Mouse (Mus musculus) MEL (cell line): ENCODE data around the gene Ctsa. TPM values are rescaled to one million over a fixed set of nuclear protein-coding genes. Genes with fewer than 3 reads are reported as not detected.

ENCODE experiments used
- DNase-seq: peaks from one replicate; pipeline ENCODE4 v3.0.0; 2011; ENCODE audit warnings: low read depth, low spot score
- H3K27ac ChIP-seq: 2 replicates; pipeline ENCODE4 v1.5.1; 2012; ENCODE audit warnings: low read depth, mild to moderate bottlenecking, control low read depth, low read length, moderate library complexity; ENCODE audit not compliant: control insufficient read depth
- H3K27me3 ChIP-seq, 2 experiments: fragments of 150-350 bp in 1 of 2; sonication (generic) in 1 of 2; 2 replicates each; pipeline ENCODE4 v1.6.1; 2012; ENCODE audit warnings: low read length in 2 of 2, mild to moderate bottlenecking in 2 of 2, improper control_type of control experiment in 1 of 2, moderate library complexity in 1 of 2; ENCODE audit not compliant: insufficient read depth in 2 of 2, control insufficient read depth in 1 of 2
- H3K36me3 ChIP-seq, 2 experiments: 2 replicates each; pipeline ENCODE4 v1.6.1; 2012 to 2014; ENCODE audit warnings: low read length in 2 of 2, improper control_type of control experiment in 1 of 2, inconsistent platforms in 1 of 2, mild to moderate bottlenecking in 1 of 2; ENCODE audit not compliant: insufficient read depth in 2 of 2, control insufficient read depth in 1 of 2
- H3K4me1 ChIP-seq, 2 experiments: fragments of 150-350 bp in 1 of 2; sonication (generic) in 1 of 2; 2 replicates each; pipeline ENCODE4 v1.6.1; 2012; ENCODE audit warnings: low read length in 2 of 2, improper control_type of control experiment in 1 of 2, mild to moderate bottlenecking in 1 of 2; ENCODE audit not compliant: insufficient read depth in 2 of 2, control insufficient read depth in 1 of 2
- H3K4me3 ChIP-seq, 2 experiments: fragments of 150-350 bp in 1 of 2; sonication (generic) in 1 of 2; 2 replicates each; pipeline ENCODE4 v1.5.1; 2012; ENCODE audit warnings: low read depth in 2 of 2, low read length in 2 of 2, mild to moderate bottlenecking in 2 of 2, moderate library complexity in 2 of 2, control low read depth in 1 of 2, improper control_type of control experiment in 1 of 2; ENCODE audit not compliant: control insufficient read depth in 1 of 2, insufficient read depth in 1 of 2
- H3K79me2 ChIP-seq: 2 replicates; pipeline ENCODE4 v1.6.1; 2012; ENCODE audit warnings: mild to moderate bottlenecking, low read length, moderate library complexity; ENCODE audit not compliant: control insufficient read depth, poor library complexity, insufficient read depth
- H3K9ac ChIP-seq: 2 replicates; pipeline ENCODE4 v1.6.1; 2012; ENCODE audit warnings: low read depth, mild to moderate bottlenecking, control low read depth, low read length, moderate library complexity; ENCODE audit not compliant: control insufficient read depth, poor library complexity, severe bottlenecking
- H3K9me3 ChIP-seq: fragments of 150-350 bp; sonication (generic); replicated peaks from 2 replicates; pipeline ENCODE4 v1.6.1; 2012; ENCODE audit warnings: mild to moderate bottlenecking, low read length, improper control_type of control experiment, moderate library complexity; ENCODE audit not compliant: insufficient read depth
- BHLHE40 ChIP-seq: IDR thresholded peaks from 2 replicates; pipeline ENCODE4 v1.6.1; 2012; ENCODE audit warnings: low read depth, mild to moderate bottlenecking, inconsistent platforms, low read length, improper control_type of control experiment, borderline replicate concordance
- CHD1 ChIP-seq: IDR thresholded peaks from 2 replicates; pipeline ENCODE4 v1.6.1; 2012; ENCODE audit warnings: low read depth, mild to moderate bottlenecking, inconsistent platforms, low read length, improper control_type of control experiment
- CHD2 ChIP-seq: IDR thresholded peaks from 2 replicates; pipeline ENCODE4 v1.6.1; 2011; ENCODE audit warnings: low read length, improper control_type of control experiment
- CTCF ChIP-seq, 3 experiments: IDR thresholded peaks in 2 of 3; conservative IDR thresholded peaks in 1 of 3; 2 replicates each; pipeline ENCODE4 v1.5.1; 2011 to 2012; ENCODE audit warnings: low read length in 3 of 3, low read depth in 2 of 3, mild to moderate bottlenecking in 2 of 3, improper control_type of control experiment in 1 of 3, inconsistent platforms in 1 of 3, mixed read lengths in 1 of 3, moderate library complexity in 1 of 3; ENCODE audit not compliant: control insufficient read depth in 1 of 3, insufficient read depth in 1 of 3, poor library complexity in 1 of 3, severe bottlenecking in 1 of 3
- E2F4 ChIP-seq: IDR thresholded peaks from 2 replicates; pipeline ENCODE4 v1.6.1; 2011; ENCODE audit warnings: low read depth, low read length, improper control_type of control experiment, borderline replicate concordance
- ELF1 ChIP-seq: IDR thresholded peaks from 2 replicates; pipeline ENCODE4 v1.6.1; 2014; ENCODE audit warnings: low read depth, mild to moderate bottlenecking, inconsistent platforms, low read length, improper control_type of control experiment, moderate library complexity
- EP300 ChIP-seq, 2 experiments: IDR thresholded peaks; 2 replicates each; pipeline ENCODE4 v1.6.1; 2011; ENCODE audit warnings: improper control_type of control experiment in 2 of 2, low read length in 2 of 2, low read depth in 1 of 2, mild to moderate bottlenecking in 1 of 2
- ETS1 ChIP-seq: IDR thresholded peaks from 2 replicates; pipeline ENCODE4 v1.6.1; 2012; ENCODE audit warnings: low read depth, mild to moderate bottlenecking, inconsistent platforms, low read length, improper control_type of control experiment, moderate library complexity
- GABPA ChIP-seq: IDR thresholded peaks from 2 replicates; pipeline ENCODE4 v1.6.1; 2012; ENCODE audit warnings: low read depth, mild to moderate bottlenecking, inconsistent platforms, low read length, improper control_type of control experiment, moderate library complexity
- GATA1 ChIP-seq: IDR thresholded peaks from 2 replicates; pipeline ENCODE4 v1.6.1; 2011; ENCODE audit warnings: low read depth, low read length, improper control_type of control experiment
- JUND ChIP-seq: IDR thresholded peaks from 2 replicates; pipeline ENCODE4 v1.6.1; 2011; ENCODE audit warnings: low read depth, mild to moderate bottlenecking, improper control_type of control experiment, low read length
- KAT2A ChIP-seq: conservative IDR thresholded peaks from 2 replicates; pipeline ENCODE4 v1.6.1; 2012; ENCODE audit warnings: low read depth, low read length, improper control_type of control experiment, inconsistent platforms
- MAX ChIP-seq: IDR thresholded peaks from 2 replicates; pipeline ENCODE4 v1.6.1; 2011; ENCODE audit warnings: low read length, improper control_type of control experiment
- MAZ ChIP-seq: IDR thresholded peaks from 2 replicates; pipeline ENCODE4 v1.6.1; 2012; ENCODE audit warnings: low read depth, mild to moderate bottlenecking, inconsistent platforms, low read length, improper control_type of control experiment
- MEF2A ChIP-seq: IDR thresholded peaks from 2 replicates; pipeline ENCODE4 v1.6.1; 2014; ENCODE audit warnings: low read depth, mild to moderate bottlenecking, inconsistent platforms, low read length, improper control_type of control experiment; ENCODE audit not compliant: poor library complexity, insufficient replicate concordance, severe bottlenecking; ENCODE audit errors: extremely low read depth
- MXI1 ChIP-seq: IDR thresholded peaks from 2 replicates; pipeline ENCODE4 v1.6.1; 2011; ENCODE audit warnings: mild to moderate bottlenecking, low read depth, low read length, improper control_type of control experiment
- MYB ChIP-seq: IDR thresholded peaks from 2 replicates; pipeline ENCODE4 v1.6.1; 2011; ENCODE audit warnings: mild to moderate bottlenecking, low read depth, low read length, improper control_type of control experiment
- MYC ChIP-seq: IDR thresholded peaks from 2 replicates; pipeline ENCODE4 v1.6.1; 2011; ENCODE audit warnings: low read depth, mild to moderate bottlenecking, low read length, improper control_type of control experiment, moderate library complexity
- NELFE ChIP-seq: IDR thresholded peaks from 2 replicates; pipeline ENCODE4 v1.6.1; 2011; ENCODE audit warnings: low read depth, low read length, improper control_type of control experiment
- NRF1 ChIP-seq: IDR thresholded peaks from 2 replicates; pipeline ENCODE4 v1.6.1; 2014; ENCODE audit warnings: low read depth, mild to moderate bottlenecking, inconsistent platforms, low read length, improper control_type of control experiment, moderate library complexity; ENCODE audit not compliant: poor library complexity, insufficient read depth, severe bottlenecking
- POLR2A ChIP-seq, 2 experiments: IDR thresholded peaks; 2 replicates each; pipeline ENCODE4 v1.6.1; 2011 to 2012; ENCODE audit warnings: low read length in 2 of 2, mild to moderate bottlenecking in 2 of 2, control low read depth in 1 of 2, improper control_type of control experiment in 1 of 2, low read depth in 1 of 2, moderate library complexity in 1 of 2; ENCODE audit not compliant: control insufficient read depth in 1 of 2, insufficient read depth in 1 of 2, poor library complexity in 1 of 2
- POLR2AphosphoS2 ChIP-seq: IDR thresholded peaks from 2 replicates; pipeline ENCODE4 v1.6.1; 2011; ENCODE audit warnings: low read length, improper control_type of control experiment
- POLR2AphosphoS5 ChIP-seq: IDR thresholded peaks from 2 replicates; pipeline ENCODE4 v1.6.1; 2012; ENCODE audit warnings: low read depth, borderline replicate concordance, mild to moderate bottlenecking, inconsistent platforms, low read length, moderate library complexity, mixed read lengths
- RCOR1 ChIP-seq: IDR thresholded peaks from 2 replicates; pipeline ENCODE4 v1.6.1; 2012; ENCODE audit warnings: low read depth, mild to moderate bottlenecking, inconsistent platforms, low read length, improper control_type of control experiment
- SIN3A ChIP-seq: IDR thresholded peaks from 2 replicates; pipeline ENCODE4 v1.6.1; 2012; ENCODE audit warnings: low read length, improper control_type of control experiment, inconsistent platforms
- SMC3 ChIP-seq: IDR thresholded peaks from 2 replicates; pipeline ENCODE4 v1.6.1; 2011; ENCODE audit warnings: low read depth, low read length, improper control_type of control experiment
- TAL1 ChIP-seq: IDR thresholded peaks from 2 replicates; pipeline ENCODE4 v1.6.1; 2012; ENCODE audit warnings: mild to moderate bottlenecking, inconsistent platforms, low read length, moderate library complexity, mixed read lengths
- TBP ChIP-seq: IDR thresholded peaks from 2 replicates; pipeline ENCODE4 v1.8.0; 2011; ENCODE audit warnings: low read depth, low read length, improper control_type of control experiment
- TCF12 ChIP-seq: IDR thresholded peaks from 2 replicates; pipeline ENCODE4 v1.6.1; 2014; ENCODE audit warnings: low read depth, mild to moderate bottlenecking, inconsistent platforms, low read length, improper control_type of control experiment, moderate library complexity
- UBTF ChIP-seq: IDR thresholded peaks from 2 replicates; pipeline ENCODE4 v1.6.1; 2012; ENCODE audit warnings: low read depth, mild to moderate bottlenecking, inconsistent platforms, low read length, improper control_type of control experiment, moderate library complexity, borderline replicate concordance; ENCODE audit not compliant: insufficient read depth
- USF1 ChIP-seq: IDR thresholded peaks from 2 replicates; pipeline ENCODE4 v1.6.1; 2014; ENCODE audit warnings: low read depth, mild to moderate bottlenecking, inconsistent platforms, low read length, improper control_type of control experiment, moderate library complexity
- USF2 ChIP-seq, 2 experiments: IDR thresholded peaks; 2 replicates each; pipeline ENCODE4 v1.6.1; 2011 to 2012; ENCODE audit warnings: improper control_type of control experiment in 2 of 2, low read length in 2 of 2, borderline replicate concordance in 1 of 2, inconsistent platforms in 1 of 2, low read depth in 1 of 2, mild to moderate bottlenecking in 1 of 2; ENCODE audit not compliant: insufficient read depth in 1 of 2
- ZC3H11A ChIP-seq: IDR thresholded peaks from 2 replicates; pipeline ENCODE4 v1.6.1; 2012; ENCODE audit warnings: low read depth, mild to moderate bottlenecking, inconsistent platforms, low read length, improper control_type of control experiment
- ZKSCAN1 ChIP-seq: IDR thresholded peaks from 2 replicates; pipeline ENCODE4 v1.6.1; 2012; ENCODE audit warnings: low read depth, mild to moderate bottlenecking, inconsistent platforms, low read length, improper control_type of control experiment, moderate library complexity
- ZMIZ1 ChIP-seq: IDR thresholded peaks from 2 replicates; pipeline ENCODE4 v1.6.1; 2012; ENCODE audit warnings: low read depth, mild to moderate bottlenecking, inconsistent platforms, low read length, improper control_type of control experiment, moderate library complexity
- ZNF384 ChIP-seq: IDR thresholded peaks from 2 replicates; pipeline ENCODE4 v1.6.1; 2012; ENCODE audit warnings: low read depth, mild to moderate bottlenecking, inconsistent platforms, low read length, improper control_type of control experiment
- polyA plus RNA-seq, 2 experiments: library from polyadenylated mRNA; stranded (reverse) in 1 of 2; unstranded in 1 of 2; fragments of >175 nt in 1 of 2; fragments of >200 nt in 1 of 2; gene quantifications; 2 replicates each; pipeline versions ENCODE4 v1.2.1 to v1.2.4; 2012; ENCODE audit warnings: low replicate concordance in 2 of 2, low read depth in 1 of 2; ENCODE audit not compliant: insufficient read length in 2 of 2, insufficient read depth in 1 of 2, missing spikeins in 1 of 2
- total RNA-seq: library from RNA; depleted of rRNA; stranded (reverse); fragments of 300-350 nt; gene quantifications from 2 replicates; pipeline ENCODE4 v1.2.3, GENCODE M21; 2012

Gene Ctsa
- total and polyA plus RNA-seq, 3 experiments = 50.5 to 87.7 TPM; not detected in 1

DNA sequence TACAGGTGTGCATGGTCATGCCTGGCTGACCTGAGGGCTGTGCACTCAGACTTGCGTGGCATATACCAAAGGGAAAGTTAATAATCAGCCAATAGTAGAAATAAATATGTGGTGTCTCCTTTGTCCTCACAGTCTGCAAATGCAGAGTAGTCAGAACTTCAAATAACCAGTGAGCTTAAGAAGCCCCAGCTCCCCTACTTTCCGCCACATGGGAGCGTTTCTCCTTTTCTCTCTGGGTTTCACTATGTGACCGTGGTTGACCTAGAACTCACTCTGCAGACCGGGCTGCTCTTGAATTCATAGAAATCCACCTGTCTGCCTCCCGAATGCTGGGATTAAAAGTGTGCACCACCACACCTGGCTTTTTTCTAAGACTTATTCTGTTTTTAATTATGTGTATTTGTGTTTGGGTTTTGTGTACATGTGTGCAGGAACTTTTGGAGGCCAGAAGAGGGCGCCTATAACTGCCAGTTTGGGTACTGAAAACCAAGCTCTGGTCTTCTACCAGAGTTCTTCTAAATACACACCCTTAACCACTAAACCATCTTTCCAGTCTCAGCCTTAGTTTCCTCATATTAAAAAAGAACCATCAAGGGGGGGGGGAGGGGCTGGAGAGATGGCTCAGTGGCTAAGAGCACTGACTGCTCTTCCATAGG is 48.6 kb upstream of the Ctsa start:
- Histone ChIP-seq H3K36me3 (peaks cover 0 to 5% of the 10 kb centered on the region in 2 experiments; a peak in 1 of 4 replicates), H3K4me1 (peaks cover 3 to 9% of the 10 kb centered on the region in 2 experiments; a peak in 3 of 4 replicates), H3K27ac (no peak overlapping the region), H3K27me3 (no peaks in the 10 kb centered on the region), H3K9ac (no peak overlapping the region), H3K79me2 (no peaks in the 10 kb centered on the region; the same call in 1 of the 2 replicates), H3K4me3 (no peak overlapping the region), H3K9me3 (no peaks in the 10 kb centered on the region)
- DNase-seq = peak; percentile 82
- TF ChIP-seq ZMIZ1 = no peak
- no peak for TF ChIP-seq TCF12
- TF ChIP-seq GATA1 = no peak
- no peak for TF ChIP-seq MAX
- no peak for TF ChIP-seq USF1
- no peak for TF ChIP-seq TAL1
- no peak for TF ChIP-seq POLR2AphosphoS5
- TF ChIP-seq NELFE = no peak
- peak; percentile 47; the same call in 1 of the 2 replicates for TF ChIP-seq ZC3H11A
- TF ChIP-seq GABPA = no peak
- no peak for TF ChIP-seq KAT2A
- no peak for TF ChIP-seq CHD2
- TF ChIP-seq EP300 (IDR thresholded peaks at IDR 0.05; ENCODE audit: low read depth in 1 of 2, low read length in 2 of 2) = no peak
- no peak for TF ChIP-seq UBTF
- TF ChIP-seq ELF1 = no peak
- peak; percentile 45 to 71 (median 55) for TF ChIP-seq CTCF (IDR thresholded peaks at IDR 0.05 in 2 of 3, conservative IDR thresholded peaks at IDR 0.05 in 1 of 3; ENCODE audit: control insufficient read depth in 1 of 3, insufficient read depth in 1 of 3, low read depth in 2 of 3, low read length in 3 of 3, poor library complexity in 1 of 3, severe bottlenecking in 1 of 3)
- TF ChIP-seq USF2 (IDR thresholded peaks at IDR 0.05; ENCODE audit: borderline replicate concordance in 1 of 2, insufficient read depth in 1 of 2, low read depth in 1 of 2, low read length in 2 of 2) = no peak
- TF ChIP-seq E2F4 = no peak
- no peak for TF ChIP-seq MAZ
- peak; percentile 44; the same call in 1 of the 2 replicates for TF ChIP-seq JUND
- no peak for TF ChIP-seq RCOR1
- TF ChIP-seq CHD1 = no peak
- 0 out of 2 replicates have a peak, but pooled peaks have one; percentile 31 for TF ChIP-seq MXI1
- no peak for TF ChIP-seq ZNF384
- peak; percentile 51; the same call in 1 of the 2 replicates for TF ChIP-seq MYC
- peak; percentile 68 for TF ChIP-seq SIN3A
- peak; percentile 59 for TF ChIP-seq SMC3
- TF ChIP-seq MYB = no peak
- no peak for TF ChIP-seq TBP
- no peak for TF ChIP-seq POLR2AphosphoS2
- TF ChIP-seq ETS1 = 0 out of 2 replicates have a peak, but pooled peaks have one; percentile 6
- peak; percentile 21; the same call in 1 of the 2 replicates for TF ChIP-seq BHLHE40
- TF ChIP-seq POLR2A (IDR thresholded peaks at IDR 0.05; ENCODE audit: control insufficient read depth in 1 of 2, insufficient read depth in 1 of 2, low read depth in 1 of 2, low read length in 2 of 2, poor library complexity in 1 of 2) = no peak
- TF ChIP-seq NRF1 = no peak
- TF ChIP-seq ZKSCAN1 = no peak
- no peak for TF ChIP-seq MEF2A
